Mouse (Mus musculus): ENCODE measurements around the gene Lrp11.
"Not testable (repeated sequence)": the region's sequence is repeated elsewhere in the genome, so short reads cannot be mapped to it uniquely, and the experiment has no call there.

Gene Lrp11

DNA sequence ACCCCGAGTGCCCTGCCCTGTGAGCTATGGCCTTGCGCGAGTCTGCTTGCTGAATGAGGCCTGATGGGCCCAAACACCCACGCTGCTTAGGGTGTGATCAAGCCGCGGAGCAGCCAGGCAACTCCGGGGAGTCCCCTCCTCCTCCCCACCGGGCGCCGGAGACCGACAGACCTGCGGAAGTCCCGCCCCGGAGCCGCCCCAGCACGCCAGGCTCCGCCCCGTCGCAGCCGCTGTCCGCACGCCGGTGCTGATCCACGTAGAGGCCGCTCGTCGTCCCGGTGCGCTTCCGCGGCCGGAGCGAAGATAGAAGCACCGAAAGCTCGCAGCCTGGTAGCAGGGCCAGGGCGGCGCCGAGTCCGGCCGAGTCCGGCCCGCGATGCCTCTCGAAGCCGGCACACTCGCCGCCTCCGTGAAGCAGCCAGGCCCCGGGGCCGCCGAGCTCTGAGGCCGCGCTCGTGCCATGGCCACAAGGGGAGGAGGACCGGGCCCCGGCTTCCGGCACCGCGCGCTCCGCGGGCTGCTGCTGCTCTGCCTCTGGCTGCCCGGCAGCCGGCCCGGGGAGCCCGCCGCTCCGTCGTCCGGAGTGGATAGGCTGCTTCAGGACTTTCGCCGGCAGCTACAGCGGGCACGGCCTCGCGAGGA is at the start of gene Lrp11:
Gene Lrp11 (plus strand): TSS at position 209 of the 642 bp plus-strand sequence.
- peak; percentile 67 to 83 for DNase-seq (ENCODE audit: low spot score in 2 of 2)

DNA sequence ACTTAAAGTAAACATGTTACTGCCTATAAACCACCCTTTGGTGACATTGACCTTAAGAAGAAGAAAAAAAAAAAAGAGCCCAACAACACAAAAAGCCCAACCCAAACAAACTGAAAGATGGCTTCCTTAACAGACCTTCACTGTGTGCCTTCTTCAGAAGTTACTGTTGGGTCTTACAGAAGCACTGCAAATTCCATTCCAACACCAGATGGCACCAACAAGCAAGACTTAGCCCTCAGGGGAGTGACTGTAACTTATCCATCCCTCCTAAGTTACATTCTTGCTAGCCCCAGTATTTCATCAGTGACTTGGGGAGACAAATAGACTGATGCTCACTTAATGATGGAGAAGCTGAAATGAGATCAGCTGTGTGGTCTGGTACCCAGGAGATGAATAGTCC is 11.6 kb upstream of the Lrp11 start:
- peak in 1 of 2 experiments; percentile 30 for DNase-seq (ENCODE audit: low spot score in 2 of 2)

DNA sequence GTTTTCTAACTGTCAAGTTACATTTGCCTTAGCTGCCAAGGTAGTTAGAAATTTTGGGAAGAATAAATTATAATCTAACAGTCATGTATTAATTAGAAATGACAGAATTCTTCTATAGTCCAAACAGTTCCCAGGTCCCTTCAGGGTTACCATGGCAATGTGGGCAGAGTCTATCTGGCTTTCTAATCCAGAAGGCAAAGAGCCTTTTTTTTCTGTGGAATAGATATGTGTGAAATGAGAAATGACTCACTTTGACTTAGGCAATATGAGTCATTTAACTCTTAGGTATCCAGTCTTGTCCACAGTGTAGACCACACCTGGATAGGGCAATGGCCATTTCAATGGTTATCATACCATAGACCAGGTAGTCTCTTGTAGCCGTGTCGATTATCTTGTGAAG is 8.2 kb upstream of the Lrp11 start:
- no peak for DNase-seq (ENCODE audit: low spot score in 2 of 2)

DNA sequence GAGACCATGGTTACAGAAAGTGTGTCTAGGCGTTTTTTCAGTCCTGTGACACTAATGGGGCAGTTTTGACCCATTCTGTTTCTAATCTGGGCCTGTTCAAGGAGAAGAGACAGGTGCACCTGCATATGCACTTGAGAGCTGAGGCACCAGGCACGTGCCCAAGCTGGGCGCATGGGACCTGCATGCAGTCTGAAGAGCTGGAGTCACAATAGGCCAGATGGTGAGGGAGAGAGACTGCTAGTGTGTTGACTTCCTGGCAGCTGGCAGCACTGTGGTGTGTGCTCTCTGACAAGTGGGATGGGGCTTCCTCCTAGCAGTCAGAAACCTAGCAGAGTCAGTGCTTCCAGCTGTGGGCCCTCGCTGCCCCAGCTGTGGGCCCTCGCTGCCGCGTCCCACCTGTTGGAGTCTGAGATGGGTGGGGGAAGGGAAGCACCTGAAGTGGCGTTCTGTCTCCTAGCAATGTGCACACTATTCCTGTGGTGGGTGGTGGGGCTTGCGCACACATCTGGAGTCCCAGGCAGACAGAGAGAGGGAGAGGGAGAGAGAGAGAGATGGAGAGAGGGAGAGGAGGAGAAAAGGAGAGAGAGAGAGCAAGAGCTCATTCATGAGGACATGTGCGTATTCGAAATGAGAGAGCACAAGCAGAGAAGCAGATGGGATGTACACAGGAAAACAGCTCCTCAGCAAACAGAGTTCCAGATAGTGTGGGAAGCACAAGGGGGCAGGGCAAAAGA is 7.3 kb upstream of the Lrp11 start:
- DNase-seq (ENCODE audit: low spot score in 2 of 2) = no peak

- no peak for DNase-seq (ENCODE audit: low spot score in 2 of 2)
These were observed 6.6 kb upstream of the Lrp11 start for GRCm38 (mm10) chr10:7582891-7583557.

GRCm38 (mm10) chr10:7586771-7587170 is 2.8 kb upstream of the Lrp11 start:
- no peak for DNase-seq (ENCODE audit: low spot score in 2 of 2)

DNA sequence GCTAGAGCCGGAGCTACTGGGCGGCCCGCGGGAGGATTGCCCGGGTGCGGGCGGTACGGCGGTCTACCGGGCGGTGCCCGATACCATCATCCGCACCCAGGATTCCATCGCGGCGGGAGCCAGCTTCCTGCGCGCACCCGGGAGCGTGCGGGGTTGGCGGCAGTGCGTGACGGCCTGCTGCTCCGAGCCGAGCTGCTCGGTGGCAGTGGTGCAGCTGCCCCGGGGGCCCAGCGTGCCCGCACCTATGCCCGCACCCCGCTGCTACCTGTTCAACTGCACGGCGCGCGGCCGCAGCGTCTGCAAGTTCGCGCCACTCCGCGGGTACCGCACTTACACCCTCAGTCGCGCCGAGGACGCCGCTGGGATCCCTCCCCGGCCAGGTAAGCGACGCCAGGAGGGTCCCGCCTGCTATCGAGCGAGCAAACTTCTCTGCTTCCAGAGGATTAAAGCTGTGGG is 662 bp downstream of the Lrp11 start:
- DNase-seq (ENCODE audit: low spot score in 2 of 2) = no peak

GRCm38 (mm10) chr10:7590792-7591191 is 1.2 kb downstream of the Lrp11 start:
- DNase-seq (ENCODE audit: low spot score in 2 of 2) = no peak

GRCm38 (mm10) chr10:7594797-7595196 is 5.2 kb downstream of the Lrp11 start:
- DNase-seq (ENCODE audit: low spot score in 2 of 2) = no peak

- DNase-seq (ENCODE audit: low spot score in 2 of 2) = no peak
These were observed 6.7 kb downstream of the Lrp11 start for GRCm38 (mm10) chr10:7596251-7596650.

DNA sequence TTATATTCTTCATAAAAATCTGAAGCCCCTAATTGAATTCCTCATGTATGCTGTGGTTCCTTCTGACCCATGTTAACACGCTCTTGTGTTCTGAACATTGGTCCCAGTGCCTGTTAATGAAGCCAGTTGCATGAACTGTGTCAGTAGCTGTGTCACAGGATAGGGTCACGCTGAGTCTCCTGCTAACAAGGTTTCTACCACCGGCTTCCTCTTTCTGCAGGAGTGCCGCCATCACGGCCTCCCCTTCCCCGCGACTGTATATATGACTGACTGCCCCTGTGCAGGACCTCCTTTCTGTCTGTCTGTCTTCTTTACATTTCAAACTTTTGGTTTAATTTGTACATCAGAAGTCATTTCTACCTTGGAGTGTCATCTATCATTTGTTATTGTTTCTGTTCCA is 8.6 kb downstream of the Lrp11 start:
- no peak for DNase-seq (ENCODE audit: low spot score in 2 of 2)

GRCm38 (mm10) chr10:7600647-7601046 is 11.0 kb downstream of the Lrp11 start:
- peak in 1 of 2 experiments; percentile 56 for DNase-seq (ENCODE audit: low spot score in 2 of 2)

DNA sequence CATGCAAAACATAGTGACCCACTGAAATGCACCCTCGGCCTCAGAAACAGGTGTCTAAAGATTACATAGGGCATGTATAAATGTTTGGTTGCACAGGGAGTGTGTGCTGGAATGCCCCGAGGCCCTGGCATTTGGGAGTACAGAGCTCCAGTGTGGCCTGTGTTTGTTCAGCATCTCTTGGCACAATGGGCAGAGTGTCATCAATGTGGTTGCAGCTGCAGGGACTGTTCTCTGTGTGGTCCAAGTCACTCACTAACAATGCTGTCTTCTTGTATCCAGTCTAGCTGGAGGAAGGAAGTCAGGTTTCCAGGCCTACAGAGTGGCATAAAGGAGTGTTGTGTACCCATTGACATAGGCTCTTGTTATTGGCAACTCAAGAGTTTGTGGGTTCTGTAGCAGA is 15.6 kb downstream of the Lrp11 start:
- no peak for DNase-seq (ENCODE audit: low spot score in 2 of 2)

DNA sequence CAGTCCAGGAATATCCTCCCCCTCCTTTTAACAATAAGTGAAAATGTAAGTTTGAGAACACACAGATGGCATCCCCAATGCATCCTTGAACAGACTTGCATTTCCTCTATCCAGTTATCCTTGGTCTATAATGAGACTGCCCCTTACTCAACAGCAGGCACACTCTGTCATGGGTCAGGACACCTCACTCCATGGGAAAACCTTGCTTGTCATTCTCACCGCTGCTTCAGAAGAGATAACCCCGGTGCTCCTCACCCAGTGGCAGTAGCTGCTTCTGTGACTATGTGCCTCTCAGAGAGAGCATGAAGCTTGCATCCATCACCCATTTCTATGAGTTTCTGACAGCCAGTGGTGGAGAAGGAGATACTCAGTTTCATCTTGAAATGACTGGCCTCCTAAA is 16.8 kb downstream of the Lrp11 start:
- no peak for DNase-seq (ENCODE audit: low spot score in 2 of 2)

GRCm38 (mm10) chr10:7608611-7609010 is 19.0 kb downstream of the Lrp11 start:
- no peak for DNase-seq (ENCODE audit: low spot score in 2 of 2)

GRCm38 (mm10) chr10:7611647-7612046 is 22.0 kb downstream of the Lrp11 start:
- no peak for DNase-seq (ENCODE audit: low spot score in 2 of 2)

GRCm38 (mm10) chr10:7612210-7612609 is 22.6 kb downstream of the Lrp11 start:
- not testable (repeated sequence) for DNase-seq (ENCODE audit: low spot score in 2 of 2)

DNA sequence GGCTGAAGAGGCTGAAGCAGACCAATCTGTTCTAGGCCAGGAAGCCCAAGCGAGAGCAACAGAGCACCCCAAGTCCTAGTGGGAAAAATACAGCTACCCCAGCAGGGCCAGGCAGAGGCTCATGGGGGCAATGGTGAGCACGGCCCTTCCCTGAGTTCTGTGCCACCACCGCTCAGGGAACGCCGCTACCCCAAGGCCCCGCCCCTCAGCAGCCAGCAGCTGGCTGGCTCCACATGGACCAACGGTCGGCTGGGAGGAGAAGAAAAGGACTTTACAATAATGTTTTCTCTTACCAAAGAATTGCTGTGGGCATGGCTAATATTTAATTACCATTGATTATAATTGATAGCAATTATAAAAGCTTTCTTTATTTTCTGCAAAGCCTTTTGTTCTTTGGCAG is 25.2 kb downstream of the Lrp11 start:
- DNase-seq (ENCODE audit: low spot score in 2 of 2) = no peak

DNA sequence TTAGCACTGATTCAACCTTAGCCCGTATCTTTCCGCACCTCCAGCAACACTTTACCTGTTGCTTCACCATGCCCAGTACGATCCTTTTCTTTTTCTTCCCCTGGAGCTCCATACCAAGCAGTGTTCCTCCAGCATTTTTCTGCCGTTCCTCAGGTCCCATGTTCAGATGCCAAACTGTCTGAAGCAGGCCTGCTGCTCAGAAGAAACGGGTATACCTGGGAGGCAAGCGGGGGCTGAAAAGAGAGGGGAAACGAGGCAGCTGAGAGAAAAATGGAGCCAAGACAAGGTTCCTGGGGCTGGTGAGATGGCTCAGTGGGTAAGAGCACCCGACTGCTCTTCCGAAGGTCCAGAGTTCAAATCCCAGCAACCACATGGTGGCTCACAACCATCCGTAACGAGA is 27.5 kb downstream of the Lrp11 start:
- not testable (repeated sequence) for DNase-seq (ENCODE audit: low spot score in 2 of 2)

- not testable (repeated sequence) for DNase-seq (ENCODE audit: low spot score in 2 of 2)
These were observed 28.0 kb downstream of the Lrp11 start for GRCm38 (mm10) chr10:7617556-7617955.

- DNase-seq (ENCODE audit: low spot score in 2 of 2) = no peak
These were observed 30.2 kb downstream of the Lrp11 start for GRCm38 (mm10) chr10:7619821-7620241.

GRCm38 (mm10) chr10:7620723-7621122 is 31.1 kb downstream of the Lrp11 start:
- DNase-seq (ENCODE audit: low spot score in 2 of 2) = no peak

GRCm38 (mm10) chr10:7622378-7622777 is 32.8 kb downstream of the Lrp11 start:
- DNase-seq (ENCODE audit: low spot score in 2 of 2) = no peak

Measured in frontal cortex, postnatal 10 days (tissue).